Comparison of ENCODE assay signal across 9 mouse cellular contexts in the genomic region with DNA sequence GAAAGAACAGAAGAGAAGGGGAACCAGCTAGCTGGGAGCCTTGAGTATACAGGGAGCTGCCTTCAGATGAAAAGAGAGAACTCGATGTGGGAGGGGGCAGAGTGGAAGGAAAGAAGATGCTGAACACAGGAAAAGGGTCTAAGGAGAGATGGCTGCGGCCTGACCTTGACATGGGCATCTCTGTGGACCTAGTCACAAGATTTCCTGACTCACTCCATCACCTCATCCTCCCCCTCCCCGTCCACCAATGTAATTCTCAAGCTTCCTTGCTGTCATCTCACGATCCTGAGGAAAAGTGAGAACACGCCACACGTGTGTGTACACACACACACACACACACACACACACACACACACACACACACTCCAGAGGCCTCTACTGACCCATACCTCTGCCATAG. TPM values are rescaled to one million over a fixed set of nuclear protein-coding genes. Genes with fewer than 3 reads are reported as not detected.
DNase-seq lines count a peak whose midpoint lies in the region; ATAC-seq lines count a peak whose summit lies in the region.
"Had no signal": no experiment of that assay in that cellular context is flagged by ENCODE, and none has a peak within 500 bp of the region (broad histone marks: within the 10 kb centered on the region; RNA-seq: fewer than 3 reads in every experiment).

No protein-coding gene starts in this region.

- H3K27me3 ChIP-seq in heart, embryonic 10.5 days (ENCODE audit: insufficient read depth, poor library complexity, severe bottlenecking), result no peaks in the 10 kb centered on the region
- H3K27me3 ChIP-seq in forebrain, embryonic 12.5 days, result no peaks in the 10 kb centered on the region
- H3K27me3 ChIP-seq in liver, embryonic 12.5 days (replicated peaks), result no peaks in the 10 kb centered on the region

- no peaks in the 10 kb centered on the region for H3K9me3 ChIP-seq in heart, embryonic 10.5 days
- no peaks in the 10 kb centered on the region for H3K9me3 ChIP-seq in forebrain, embryonic 12.5 days
- H3K9me3 ChIP-seq in liver, embryonic 12.5 days (replicated peaks), result no peaks in the 10 kb centered on the region

- no peak for DNase-seq in heart, embryonic 10.5 days (ENCODE audit: low spot score)
- DNase-seq in heart, adult 8-10 months (ENCODE audit: low spot score), result no peak
- peak; percentile 64 for DNase-seq in 3134 (ENCODE audit: extremely low read depth, insufficient read length, low spot score)
- DNase-seq in spleen, postnatal 36 days (ENCODE audit: low spot score in 2 of 2), result no peak
- DNase-seq in cerebellum, postnatal 4 days (ENCODE audit: low spot score in 2 of 2), result no peak
- DNase-seq in spleen, postnatal 10 days (ENCODE audit: low spot score in 2 of 2), result no peak

- H3K27ac ChIP-seq in heart, embryonic 10.5 days, result peak overlapping the region; percentile 88
- H3K27ac ChIP-seq in forebrain, embryonic 12.5 days, result peak overlapping the region; percentile 68
- H3K27ac ChIP-seq in liver, embryonic 12.5 days, result peak overlapping the region; percentile 70
- H3K27ac ChIP-seq: liver, embryonic 14.5 days had no signal

- WGBS in heart, embryonic 10.5 days, result 55% methylated on average over 5 of the region's 6 CpGs
- WGBS in forebrain, embryonic 12.5 days, result 86% methylated on average over 2 of the region's 6 CpGs
- 51% methylated on average over 6 of the region's 6 CpGs for WGBS in liver, embryonic 12.5 days (ENCODE audit: insufficient replicate concordance)

- no peak for ATAC-seq in forebrain, embryonic 12.5 days (ENCODE audit: low FRiP score)
- no peak for ATAC-seq in liver, embryonic 12.5 days

- H3K9ac ChIP-seq in forebrain, embryonic 12.5 days, result no peak overlapping the region
- H3K9ac ChIP-seq in liver, embryonic 12.5 days, result no peak overlapping the region
- H3K9ac ChIP-seq: liver, embryonic 14.5 days had no signal

- peaks cover 92% of the 10 kb centered on the region for H3K4me1 ChIP-seq in heart, embryonic 10.5 days
- peaks cover 83% of the 10 kb centered on the region for H3K4me1 ChIP-seq in forebrain, embryonic 12.5 days
- H3K4me1 ChIP-seq in liver, embryonic 12.5 days, result peaks cover 11% of the 10 kb centered on the region; the same call in 1 of the 2 replicates

- peaks cover 5% of the 10 kb centered on the region; the same call in 1 of the 2 replicates for H3K36me3 ChIP-seq in heart, embryonic 10.5 days
- H3K36me3 ChIP-seq in forebrain, embryonic 12.5 days (replicated peaks), result no peaks in the 10 kb centered on the region; the same call in 1 of the 2 replicates
- no peaks in the 10 kb centered on the region for H3K36me3 ChIP-seq in liver, embryonic 12.5 days

- H3K4me3 ChIP-seq in heart, embryonic 10.5 days, result no peak overlapping the region
- no peak overlapping the region for H3K4me3 ChIP-seq in forebrain, embryonic 12.5 days (replicated peaks)
- no peak overlapping the region for H3K4me3 ChIP-seq in liver, embryonic 12.5 days

- peak overlapping the region; percentile 10; the same call in 1 of the 2 replicates for H3K4me2 ChIP-seq in forebrain, embryonic 12.5 days
- no peak overlapping the region for H3K4me2 ChIP-seq in liver, embryonic 12.5 days

RNA-seq across cellular contexts. Expression of a gene that starts 17.2 kb away (rescaled TPM):
- polyA plus RNA-seq in heart, embryonic 10.5 days (2016; fragmentation: Nextera tagmentation; extraction: Ambion mirVana), result 17.9 and 27.9 TPM in 2 replicates
- 1 to 10 TPM; 4.8 to 5.5 (median 5.1) TPM for total RNA-seq in heart, adult 8-10 months (2022)
- 11.5 and 12.9 TPM in 2 replicates for polyA plus RNA-seq in forebrain, embryonic 12.5 days (2016; fragmentation: Nextera tagmentation; extraction: Ambion mirVana)
- polyA plus RNA-seq in liver, embryonic 12.5 days (2016; fragmentation: Nextera tagmentation; extraction: Ambion mirVana), result 2.4 and 2.7 TPM in 2 replicates
